Mouse (Mus musculus): ENCODE measurements around the gene Jdp2. TPM values are rescaled to one million over a fixed set of nuclear protein-coding genes. Genes with fewer than 3 reads are reported as not detected.
"Not testable (repeated sequence)": the region's sequence is repeated elsewhere in the genome, so short reads cannot be mapped to it uniquely, and the experiment has no call there.

The Jdp2 gene
- total RNA-seq, 4 experiments from 2014 or later = 3.0 to 4.5 (median 3.8) TPM

DNA sequence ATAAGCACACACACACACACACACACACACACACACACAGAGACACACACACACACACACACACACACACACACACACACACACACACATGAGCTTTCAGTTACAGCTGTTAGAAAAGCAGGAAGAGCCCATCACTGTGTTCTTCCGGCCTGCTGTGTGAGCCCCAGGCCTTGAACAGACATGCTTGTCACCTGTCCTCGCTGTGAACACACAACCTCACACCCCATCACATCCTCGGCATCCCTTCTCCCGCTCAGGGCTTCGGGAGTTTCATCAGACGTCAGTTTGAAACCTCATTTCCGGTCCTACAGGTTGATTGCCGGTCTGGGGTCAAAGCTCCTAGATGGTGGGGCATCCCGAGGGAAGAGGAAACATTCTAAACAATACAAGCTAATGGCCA is 39.1 kb downstream of the Jdp2 start:
- no peak for DNase-seq (ENCODE audit: low spot score in 2 of 2)

GRCm38 (mm10) chr12:85638541-85639325 is 39.9 kb downstream of the Jdp2 start:
- no peak for DNase-seq (ENCODE audit: low spot score in 2 of 2)

DNA sequence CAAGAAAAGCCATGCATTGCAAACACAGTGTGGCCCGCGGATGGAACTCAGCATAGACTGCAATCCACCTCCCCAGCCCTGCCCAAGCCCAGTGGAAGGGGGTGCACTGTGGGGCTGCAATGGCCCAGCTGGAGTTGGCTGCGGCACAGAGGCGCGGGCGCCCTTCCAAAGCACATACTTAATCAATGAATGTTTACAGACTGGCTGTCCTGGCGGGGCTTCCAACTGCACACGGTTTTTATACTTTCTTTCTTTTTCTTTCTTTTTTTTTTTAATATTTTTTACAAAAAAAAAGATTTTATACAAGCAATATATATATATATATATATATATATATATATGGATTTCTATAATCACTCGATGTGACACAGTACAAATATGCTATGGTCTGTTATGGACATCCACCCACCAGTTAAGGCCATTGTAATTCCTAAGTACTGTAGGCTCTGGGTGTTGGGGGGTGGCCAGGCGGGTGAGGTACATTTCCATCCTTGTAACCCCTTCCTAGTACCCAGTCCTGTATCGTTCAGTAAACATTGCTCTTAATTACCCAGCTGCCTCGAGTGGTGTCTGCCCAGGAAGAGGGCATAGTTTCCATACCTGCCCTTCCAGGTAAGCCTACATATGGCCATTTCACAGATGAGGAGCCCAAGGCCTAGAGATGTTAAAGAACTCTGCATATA is 40.6 kb downstream of the Jdp2 start:
- peak; percentile 30 to 47 for DNase-seq (ENCODE audit: low spot score in 2 of 2)

- DNase-seq (ENCODE audit: low spot score in 2 of 2) = no peak
These were observed 42.2 kb downstream of the Jdp2 start for GRCm38 (mm10) chr12:85640852-85641563.

- peak in 1 of 2 experiments; percentile 29 for DNase-seq (ENCODE audit: low spot score in 2 of 2)
These were observed 42.7 kb downstream of the Jdp2 start for GRCm38 (mm10) chr12:85641564-85641931.

- no peak for DNase-seq (ENCODE audit: low spot score in 2 of 2)
These were observed 44.9 kb downstream of the Jdp2 start for GRCm38 (mm10) chr12:85643735-85644134.

DNA sequence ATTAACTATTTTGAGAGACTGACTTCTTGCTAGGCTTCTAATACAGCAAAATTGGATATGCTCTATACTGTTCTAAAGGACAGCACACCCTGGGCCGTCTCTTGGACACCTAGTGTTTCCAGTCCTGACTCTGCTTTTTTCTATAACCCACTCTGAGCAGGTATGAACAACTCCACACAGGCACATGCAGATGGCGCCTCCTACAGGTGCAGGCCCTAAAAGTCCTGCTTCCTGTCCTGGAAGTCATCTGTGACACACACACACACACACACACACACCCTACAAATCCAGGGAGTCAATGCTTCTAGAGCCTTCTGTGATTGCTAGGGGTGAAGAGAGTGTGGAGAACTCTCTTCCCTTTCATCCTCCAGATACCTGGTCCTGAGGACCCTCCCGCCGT is 46.8 kb downstream of the Jdp2 start:
- DNase-seq (ENCODE audit: low spot score in 2 of 2) = peak in 1 of 2 experiments; percentile 22

DNA sequence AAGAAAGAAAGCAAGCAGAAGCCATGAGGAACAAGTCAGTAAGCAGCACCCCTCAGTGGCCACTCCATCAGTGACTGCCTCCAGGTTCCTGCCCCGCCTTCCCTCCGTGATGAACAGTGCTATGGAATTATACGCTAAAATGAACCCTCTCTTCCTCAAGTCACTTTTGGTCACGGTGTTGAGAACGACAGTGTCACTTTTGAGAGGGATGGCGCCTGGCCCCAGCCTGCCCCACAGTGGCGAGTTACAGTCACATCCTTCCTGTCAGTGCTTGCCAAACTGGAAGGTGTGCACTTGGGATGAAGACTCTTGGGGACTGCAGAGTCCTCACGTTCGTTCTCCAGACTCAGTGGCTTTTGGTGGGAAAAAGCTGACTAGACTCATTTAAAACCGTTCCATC is 48.5 kb downstream of the Jdp2 start:
- no peak for DNase-seq (ENCODE audit: low spot score in 2 of 2)

DNA sequence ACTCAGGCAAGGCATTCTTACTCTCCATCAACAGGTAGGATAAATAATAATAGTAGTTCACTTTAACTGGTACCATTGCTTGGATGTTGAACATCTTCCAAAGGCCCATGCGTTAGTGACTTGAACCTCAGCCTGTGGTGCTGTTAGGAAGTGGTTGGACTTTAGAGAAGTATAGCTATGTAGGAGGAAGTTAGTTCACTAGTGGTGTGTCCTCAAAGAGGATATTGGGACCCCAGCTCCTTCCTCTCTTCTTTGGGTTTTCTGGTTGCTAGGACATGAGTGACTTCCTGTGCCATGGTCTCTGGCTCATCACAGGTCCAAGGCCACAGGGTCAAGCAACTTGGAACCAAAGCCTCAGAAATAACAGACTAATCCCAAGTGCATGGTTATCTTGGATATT is 49.1 kb downstream of the Jdp2 start:
- DNase-seq (ENCODE audit: low spot score in 2 of 2) = no peak

GRCm38 (mm10) chr12:85659319-85659718 is 60.5 kb downstream of the Jdp2 start:
- no peak for DNase-seq (ENCODE audit: low spot score in 2 of 2)

DNA sequence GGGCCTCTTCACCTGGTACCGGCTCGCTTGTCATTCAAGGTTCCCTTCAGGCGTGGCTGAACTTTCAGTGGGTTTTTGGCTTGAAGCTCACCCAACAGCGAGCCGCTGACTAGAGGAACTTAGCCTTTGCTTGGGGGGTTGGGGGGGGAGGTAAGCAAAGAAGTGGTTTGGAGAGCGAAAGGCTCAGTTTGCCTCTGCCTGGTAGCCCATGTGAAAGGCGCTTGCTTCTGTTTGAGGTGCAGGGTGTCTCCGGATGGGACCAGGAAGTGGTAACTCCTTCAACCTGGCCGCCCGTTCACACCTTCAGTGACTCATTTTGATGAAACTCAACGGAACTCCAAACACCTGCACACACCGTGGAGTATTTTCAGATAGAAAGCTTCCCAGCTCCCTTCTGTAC is 62.0 kb downstream of the Jdp2 start:
- DNase-seq (ENCODE audit: low spot score in 2 of 2) = no peak

DNA sequence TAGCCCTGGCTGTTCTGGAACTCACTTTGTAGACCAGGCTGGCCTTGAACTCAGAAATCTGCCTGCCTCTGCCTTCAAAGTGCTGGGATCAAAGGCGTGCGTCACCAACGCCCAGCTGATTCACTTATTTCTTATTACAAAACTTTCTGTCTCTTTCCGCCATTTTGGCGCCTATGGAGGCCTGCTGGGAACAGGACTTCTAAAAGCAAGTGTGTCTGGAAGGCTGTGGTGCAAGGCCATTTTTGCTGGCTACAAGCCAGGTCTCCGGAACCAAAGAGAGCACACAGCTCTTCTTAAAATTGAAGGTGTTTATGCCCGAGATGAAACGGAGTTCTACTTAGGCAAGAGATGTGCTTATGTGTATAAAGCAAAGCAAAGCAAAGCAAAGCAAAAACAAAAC is 63.4 kb downstream of the Jdp2 start:
- not testable (repeated sequence) for DNase-seq (ENCODE audit: low spot score in 2 of 2)

DNA sequence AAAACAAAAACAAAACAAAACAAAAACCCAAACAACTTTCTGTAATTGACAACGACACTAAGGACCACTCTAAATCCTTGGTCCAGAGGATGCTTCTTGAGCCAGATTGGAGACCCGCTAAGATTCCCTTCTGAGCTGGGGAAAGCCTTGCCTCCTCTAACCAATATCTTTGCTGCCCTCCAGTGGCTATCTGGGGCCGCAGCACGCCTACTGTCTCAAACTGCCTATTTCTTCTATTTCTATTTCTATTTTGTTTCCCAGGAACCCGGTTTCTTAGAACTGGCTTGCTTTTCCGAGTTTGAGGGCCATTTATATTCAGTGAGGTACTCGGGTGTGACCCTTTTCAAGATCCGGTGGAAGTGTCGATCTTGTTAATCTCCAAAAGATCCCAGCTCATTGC is 64.1 kb downstream of the Jdp2 start:
- DNase-seq (ENCODE audit: low spot score in 2 of 2) = peak; percentile 29 to 43

- no peak for DNase-seq (ENCODE audit: low spot score in 2 of 2)
These were observed 67.3 kb downstream of the Jdp2 start for GRCm38 (mm10) chr12:85666112-85666511.

DNA sequence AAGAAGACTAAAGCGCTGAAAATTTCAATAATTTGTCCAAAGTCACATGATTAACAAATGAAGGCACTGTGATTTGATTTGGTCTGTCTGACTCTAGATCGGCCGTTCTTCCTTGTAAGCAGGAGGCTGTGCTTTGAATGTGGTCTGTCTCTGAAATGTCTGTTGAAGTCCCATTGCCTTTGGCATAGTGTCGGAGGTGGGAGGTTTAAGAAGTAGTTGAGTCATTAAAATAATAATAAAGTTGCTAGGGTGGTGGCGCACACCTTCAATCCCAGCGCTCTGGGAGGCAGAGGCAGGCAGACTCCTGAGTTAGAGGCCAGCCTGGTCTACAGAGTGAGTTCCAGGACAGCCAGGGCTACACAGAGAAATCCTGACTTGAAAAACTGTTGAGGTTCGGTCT is 68.2 kb downstream of the Jdp2 start:
- no peak for DNase-seq (ENCODE audit: low spot score in 2 of 2)

GRCm38 (mm10) chr12:85668696-85669095 is 69.9 kb downstream of the Jdp2 start:
- DNase-seq (ENCODE audit: low spot score in 2 of 2) = no peak

DNA sequence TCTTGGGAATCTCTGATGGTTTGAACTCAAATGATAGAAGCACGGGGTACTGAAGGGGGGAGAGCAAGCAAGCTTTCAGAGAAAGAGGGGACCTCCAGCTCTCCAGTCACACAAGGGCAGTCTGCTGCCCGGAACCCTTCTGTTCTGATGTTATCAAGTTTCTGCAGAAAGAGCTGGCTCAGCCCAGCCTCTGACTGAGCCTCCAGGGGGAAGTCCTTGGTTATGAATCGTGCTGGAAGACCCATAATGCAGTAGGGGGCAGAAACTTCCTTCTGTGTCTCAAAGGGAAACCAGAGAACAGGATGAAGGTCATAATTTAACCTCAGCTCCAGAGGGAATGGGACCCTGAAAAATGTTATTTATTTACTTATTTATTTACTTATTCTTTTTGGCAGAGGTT is 71.3 kb downstream of the Jdp2 start:
- no peak for DNase-seq (ENCODE audit: low spot score in 2 of 2)

GRCm38 (mm10) chr12:85673914-85674313 is 75.1 kb downstream of the Jdp2 start:
- no peak for DNase-seq (ENCODE audit: low spot score in 2 of 2)

DNA sequence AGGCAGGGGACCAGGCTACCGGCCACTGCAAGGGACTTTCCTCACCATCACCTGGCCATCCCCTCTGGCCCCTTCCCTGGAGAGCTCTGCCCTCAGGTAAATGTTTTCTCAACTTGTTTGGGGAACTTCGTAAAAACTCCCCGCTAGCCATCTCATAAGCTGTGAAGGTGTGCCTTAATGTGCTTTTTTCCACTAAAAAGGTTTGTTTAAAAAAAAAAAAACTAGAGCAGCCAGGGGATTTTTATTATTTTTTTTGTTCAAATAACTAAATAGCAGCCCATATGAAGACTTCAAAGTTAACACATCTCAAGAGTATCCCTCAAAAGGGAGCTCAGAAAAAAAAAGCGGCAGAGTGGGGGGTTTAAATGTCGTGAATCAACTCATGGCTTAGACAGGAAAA is 80.3 kb downstream of the Jdp2 start:
- DNase-seq (ENCODE audit: low spot score in 2 of 2) = no peak

GRCm38 (mm10) chr12:85679808-85680207 is 81.0 kb downstream of the Jdp2 start:
- no peak for DNase-seq (ENCODE audit: low spot score in 2 of 2)

- no peak for DNase-seq (ENCODE audit: low spot score in 2 of 2)
These were observed 83.5 kb downstream of the Jdp2 start for GRCm38 (mm10) chr12:85682328-85682727.

Measured in gastrocnemius, adult 8-10 months (tissue).